In genomic region chr9:47624565-47625520, GRCm38 (mm10) we compare ENCODE assay signal across 8 mouse cellular contexts.
DNase-seq lines count a peak whose midpoint lies in the region; ATAC-seq and TF ChIP-seq lines count a peak whose summit lies in the region.

No protein-coding gene starts in this region.

- WGBS in heart, adult 2 months, result 64% methylated on average over 17 of the region's 17 CpGs
- 83% methylated on average over 17 of the region's 17 CpGs for WGBS in heart, embryonic 11.5 days (ENCODE audit: insufficient replicate concordance)
- WGBS in liver, embryonic 14.5 days (ENCODE audit: insufficient replicate concordance), result 69% methylated on average over 17 of the region's 17 CpGs

- peak overlapping the region; percentile 21; the same call in 1 of the 2 replicates for H3K27ac ChIP-seq in heart, adult 2 months
- H3K27ac ChIP-seq in heart, embryonic 11.5 days (ENCODE audit: low read depth, low read length), result no peak overlapping the region
- H3K27ac ChIP-seq in liver, embryonic 14.5 days, result no peak overlapping the region

- no peak overlapping the region for H3K4me2 ChIP-seq in heart, embryonic 11.5 days
- H3K4me2 ChIP-seq in liver, embryonic 14.5 days (ENCODE audit: low read depth), result peak overlapping the region; percentile 20; the same call in 1 of the 2 replicates

- TF ChIP-seq EP300 in heart, adult 2 months (IDR thresholded peaks at IDR 0.05; ENCODE audit: insufficient read depth, low read depth, low read length), result no peak
- TF ChIP-seq EP300 in liver, embryonic 14.5 days (IDR thresholded peaks at IDR 0.05; ENCODE audit: low read depth), result no peak

- TF ChIP-seq POLR2A in heart, adult 2 months (IDR thresholded peaks at IDR 0.05; ENCODE audit: insufficient read depth, low read depth, low read length), result no peak

- H3K9ac ChIP-seq in heart, adult 2 months (ENCODE audit: low read depth, low read length), result no peak overlapping the region
- H3K9ac ChIP-seq in heart, embryonic 11.5 days (ENCODE audit: low read depth, low read length), result no peak overlapping the region
- H3K9ac ChIP-seq in liver, embryonic 14.5 days (replicated peaks), result no peak overlapping the region

- TF ChIP-seq CTCF in heart, adult 2 months (IDR thresholded peaks at IDR 0.05), result no peak
- no peak for TF ChIP-seq CTCF in liver, embryonic 14.5 days (IDR thresholded peaks at IDR 0.05; ENCODE audit: low read depth)

- H3K4me1 ChIP-seq in heart, adult 2 months (ENCODE audit: control insufficient read depth, insufficient read depth, low read length), result no peaks in the 10 kb centered on the region; the same call in none of the 2 replicates
- no peaks in the 10 kb centered on the region for H3K4me1 ChIP-seq in heart, embryonic 11.5 days (ENCODE audit: control insufficient read depth, insufficient read depth, low read length)
- peaks cover 0 to 15% of the 10 kb centered on the region in 2 experiments; a peak in 1 of 4 replicates for H3K4me1 ChIP-seq in liver, embryonic 14.5 days (replicated peaks; ENCODE audit: control insufficient read depth in 2 of 2, insufficient read depth in 2 of 2, low read length in 1 of 2)

- H3K9me3 ChIP-seq in heart, embryonic 11.5 days (replicated peaks; ENCODE audit: control insufficient read depth, low read length), result no peaks in the 10 kb centered on the region
- H3K9me3 ChIP-seq in liver, embryonic 14.5 days (ENCODE audit: control insufficient read depth, low read length), result no peaks in the 10 kb centered on the region

- H3K4me3 ChIP-seq in heart, adult 2 months, result no peak overlapping the region
- no peak overlapping the region for H3K4me3 ChIP-seq in heart, embryonic 11.5 days (ENCODE audit: low read depth, low read length)
- H3K4me3 ChIP-seq in liver, embryonic 14.5 days (ENCODE audit: insufficient read depth in 1 of 2, low read depth in 2 of 2, low read length in 2 of 2), result no peak overlapping the region

- H3K36me3 ChIP-seq in heart, adult 2 months (ENCODE audit: control insufficient read depth, insufficient read depth, low read length), result no peaks in the 10 kb centered on the region
- H3K36me3 ChIP-seq in heart, embryonic 11.5 days (ENCODE audit: control insufficient read depth, insufficient read depth, low read length), result no peaks in the 10 kb centered on the region
- H3K36me3 ChIP-seq in liver, embryonic 14.5 days (replicated peaks; ENCODE audit: control insufficient read depth, insufficient read depth, low read depth), result no peaks in the 10 kb centered on the region

- intact Hi-C loops in heart, adult 2 months (cut with DNase I), result no loop called here
- intact Hi-C loops in heart, postnatal 10 days (cut with DNase I), result no loop called here

- H3K27me3 ChIP-seq in heart, adult 2 months (ENCODE audit: control insufficient read depth, insufficient read depth, low read length), result no peaks in the 10 kb centered on the region
- H3K27me3 ChIP-seq in heart, embryonic 11.5 days (ENCODE audit: control insufficient read depth, insufficient read depth, low read length), result no peaks in the 10 kb centered on the region
- no peaks in the 10 kb centered on the region for H3K27me3 ChIP-seq in liver, embryonic 14.5 days (ENCODE audit: control insufficient read depth, insufficient read depth, low read length)

- DNase-seq in heart, adult 2 months, result peak; percentile 39 to 45
- DNase-seq in adrenal gland, postnatal 10 days, result peak; percentile 65
- DNase-seq in heart, postnatal 10 days, result peak; percentile 37 to 47
- peak in 2 of 3 experiments; percentile 19 to 26 for DNase-seq in liver, embryonic 14.5 days (ENCODE audit: low read depth in 3 of 3, low spot score in 3 of 3)
- no peak for DNase-seq in thymus, postnatal 36 days
- no peak for DNase-seq in T-cell, adult 2 months (ENCODE audit: low spot score)
- no peak for DNase-seq in spleen, postnatal 4 days (ENCODE audit: low spot score in 2 of 2)

- no peaks in the 10 kb centered on the region for H3K79me2 ChIP-seq in heart, adult 2 months (replicated peaks; ENCODE audit: control insufficient read depth, insufficient read depth, low read length)

- ATAC-seq in heart, embryonic 11.5 days (replicated peaks; ENCODE audit: insufficient number of reproducible peaks, low FRiP score, low TSS enrichment), result no peak
- ATAC-seq in liver, embryonic 14.5 days (ENCODE audit: insufficient read depth), result no peak

Comparison
In these comparisons a context has a peak if more than half of its experiments do, and no peak if none do; other contexts are left out.
1. DNase-seq: peak in heart, adult 2 months (2 of 2), adrenal gland, postnatal 10 days (single experiment), heart, postnatal 10 days (2 of 2) and liver, embryonic 14.5 days (2 of 3); none in thymus, postnatal 36 days (0 of 2), T-cell, adult 2 months (single experiment) and spleen, postnatal 4 days (0 of 2).